Mouse (Mus musculus) CH12.LX (cell line): ENCODE results near the gene Fam124b. TPM values are rescaled to one million over a fixed set of nuclear protein-coding genes. Genes with fewer than 3 reads are reported as not detected.

Experiments
- DNase-seq: peaks from one replicate; pipeline ENCODE4 v3.0.0-alpha.2; 2013; ENCODE audit errors: extremely low read depth
- H3K27ac ChIP-seq: 2 replicates; pipeline ENCODE4 v1.5.1; 2012; ENCODE audit warnings: low read depth, mild to moderate bottlenecking, control low read depth, moderate library complexity; ENCODE audit not compliant: insufficient read depth
- H3K27me3 ChIP-seq: replicated peaks from 2 replicates; pipeline ENCODE3; 2012; ENCODE audit warnings: inconsistent platforms
- H3K36me3 ChIP-seq, 2 experiments: replicated peaks in 1 of 2; 2 replicates each; pipeline versions ENCODE3 to v1.6.1; 2012; ENCODE audit warnings: inconsistent platforms in 1 of 2, low read length in 1 of 2, mild to moderate bottlenecking in 1 of 2, mixed read lengths in 1 of 2, moderate library complexity in 1 of 2; ENCODE audit not compliant: control insufficient read depth in 1 of 2, insufficient read depth in 1 of 2
- H3K4me1 ChIP-seq, 2 experiments: 2 replicates each; pipeline ENCODE4 v1.6.1; 2012; ENCODE audit warnings: inconsistent platforms in 1 of 2, moderate library complexity in 1 of 2; ENCODE audit not compliant: insufficient read depth in 2 of 2, control insufficient read depth in 1 of 2
- H3K4me2 ChIP-seq: 2 replicates; pipeline ENCODE4 v1.6.1; 2012; ENCODE audit warnings: low read depth, mild to moderate bottlenecking, control low read depth; ENCODE audit not compliant: poor library complexity, insufficient read depth, severe bottlenecking
- H3K4me3 ChIP-seq, 3 experiments: fragments of 150-350 bp in 1 of 3; sonication (generic) in 1 of 3; replicated peaks in 1 of 3; 2 replicates each; pipeline versions ENCODE3 to v1.5.1; 2011 to 2012; ENCODE audit warnings: low read depth in 2 of 3, low read length in 2 of 3, mild to moderate bottlenecking in 2 of 3, moderate library complexity in 2 of 3, control low read depth in 1 of 3, improper control_type of control experiment in 1 of 3, inconsistent platforms in 1 of 3, mixed read lengths in 1 of 3; ENCODE audit not compliant: poor library complexity in 1 of 3
- H3K79me2 ChIP-seq: replicated peaks from 2 replicates; pipeline ENCODE4 v1.6.1; 2012; ENCODE audit warnings: mild to moderate bottlenecking, moderate library complexity; ENCODE audit not compliant: control insufficient read depth, poor library complexity, insufficient read depth, severe bottlenecking; ENCODE audit errors: extremely low read depth
- H3K9ac ChIP-seq: 2 replicates; pipeline ENCODE4 v1.6.1; 2012; ENCODE audit warnings: low read depth, mild to moderate bottlenecking, control low read depth, moderate library complexity; ENCODE audit not compliant: insufficient read depth
- H3K9me3 ChIP-seq: replicated peaks from 2 replicates; pipeline ENCODE3; 2012; ENCODE audit warnings: low read length, inconsistent platforms, mixed read lengths
- BHLHE40 ChIP-seq: IDR thresholded peaks from 2 replicates; pipeline ENCODE4 v1.6.1; 2011; ENCODE audit warnings: mild to moderate bottlenecking, low read depth, low read length, improper control_type of control experiment
- CTCF ChIP-seq, 2 experiments: IDR thresholded peaks in 1 of 2; conservative IDR thresholded peaks in 1 of 2; 2 replicates each; pipeline ENCODE4 v1.5.1; 2011 to 2012; ENCODE audit warnings: low read depth in 2 of 2, low read length in 2 of 2, improper control_type of control experiment in 1 of 2, inconsistent platforms in 1 of 2, mild to moderate bottlenecking in 1 of 2, moderate library complexity in 1 of 2
- E2F4 ChIP-seq: IDR thresholded peaks from 2 replicates; pipeline ENCODE4 v1.6.1; 2011; ENCODE audit warnings: low read depth, low read length, improper control_type of control experiment; ENCODE audit not compliant: insufficient replicate concordance
- EP300 ChIP-seq: IDR thresholded peaks from 2 replicates; pipeline ENCODE4 v1.6.1; 2011; ENCODE audit warnings: low read length, improper control_type of control experiment
- ETS1 ChIP-seq: conservative IDR thresholded peaks from 2 replicates; pipeline ENCODE4 v1.6.1; 2012; ENCODE audit warnings: low read depth, mild to moderate bottlenecking, inconsistent platforms, low read length, improper control_type of control experiment, moderate library complexity
- GABPA ChIP-seq: IDR thresholded peaks from 2 replicates; pipeline ENCODE4 v1.6.1; 2012; ENCODE audit warnings: low read depth, low read length, improper control_type of control experiment, inconsistent platforms; ENCODE audit not compliant: insufficient replicate concordance
- HCFC1 ChIP-seq: IDR thresholded peaks from 2 replicates; pipeline ENCODE4 v1.6.1; 2012; ENCODE audit warnings: low read depth, mild to moderate bottlenecking, inconsistent platforms, low read length, improper control_type of control experiment
- IRF4 ChIP-seq: IDR thresholded peaks from 2 replicates; pipeline ENCODE4 v1.6.1; 2014; ENCODE audit warnings: low read depth, mild to moderate bottlenecking, inconsistent platforms, low read length, improper control_type of control experiment
- JUN ChIP-seq: IDR thresholded peaks from 2 replicates; pipeline ENCODE4 v1.6.1; 2011; ENCODE audit warnings: low read depth, mild to moderate bottlenecking, low read length, improper control_type of control experiment, moderate library complexity; ENCODE audit not compliant: insufficient read depth
- JUND ChIP-seq: conservative IDR thresholded peaks from 2 replicates; pipeline ENCODE4 v1.6.1; 2011; ENCODE audit warnings: low read depth, low read length, improper control_type of control experiment
- KAT2A ChIP-seq: IDR thresholded peaks from 2 replicates; pipeline ENCODE4 v1.6.1; 2012; ENCODE audit warnings: low read length, improper control_type of control experiment, inconsistent platforms; ENCODE audit not compliant: insufficient replicate concordance
- MAX ChIP-seq: IDR thresholded peaks from 2 replicates; pipeline ENCODE4 v1.6.1; 2011; ENCODE audit warnings: low read length, improper control_type of control experiment
- MEF2A ChIP-seq: IDR thresholded peaks from 2 replicates; pipeline ENCODE4 v1.6.1; 2014; ENCODE audit warnings: low read depth, mild to moderate bottlenecking, inconsistent platforms, low read length, improper control_type of control experiment, borderline replicate concordance
- MXI1 ChIP-seq: IDR thresholded peaks from 2 replicates; pipeline ENCODE4 v1.6.1; 2011; ENCODE audit warnings: mild to moderate bottlenecking, low read depth, low read length, improper control_type of control experiment
- MYC ChIP-seq: IDR thresholded peaks from 2 replicates; pipeline ENCODE4 v1.6.1; 2011; ENCODE audit warnings: low read depth, mild to moderate bottlenecking, improper control_type of control experiment, low read length
- NRF1 ChIP-seq: IDR thresholded peaks from 2 replicates; pipeline ENCODE4 v1.6.1; 2014; ENCODE audit warnings: low read depth, mild to moderate bottlenecking, inconsistent platforms, low read length, improper control_type of control experiment, moderate library complexity
- PAX5 ChIP-seq: IDR thresholded peaks from 2 replicates; pipeline ENCODE4 v1.6.1; 2012; ENCODE audit warnings: low read length, inconsistent platforms, mixed read lengths
- RAD21 ChIP-seq: IDR thresholded peaks from 2 replicates; pipeline ENCODE4 v1.6.1; 2011; ENCODE audit warnings: low read depth, mild to moderate bottlenecking, low read length, improper control_type of control experiment, moderate library complexity
- SIN3A ChIP-seq: IDR thresholded peaks from 2 replicates; pipeline ENCODE4 v1.6.1; 2012; ENCODE audit warnings: low read length, improper control_type of control experiment, inconsistent platforms
- SMC3 ChIP-seq: IDR thresholded peaks from 2 replicates; pipeline ENCODE4 v1.6.1; 2011; ENCODE audit warnings: low read depth, low read length, improper control_type of control experiment
- USF1 ChIP-seq: IDR thresholded peaks from 2 replicates; pipeline ENCODE4 v1.6.1; 2014; ENCODE audit warnings: low read depth, mild to moderate bottlenecking, inconsistent platforms, low read length, improper control_type of control experiment
- dilution Hi-C: fragments of 300-500 bp; cut with MboI; formaldehyde crosslinking; loops from 2 replicates; pipeline ENCODE4 v1.14.3; 2020; ENCODE audit warnings: low sequenced_read_pairs; ENCODE audit not compliant: extremely low pct_unique_long_range_greater_than_20kb, extremely low pct_ligation_motif_present
- in situ Hi-C: fragments of 300-500 bp; cut with MboI; formaldehyde crosslinking; loops from 3 replicates; pipeline ENCODE4 v1.14.3; 2019; ENCODE audit warnings: low sequenced_read_pairs, low pct_ligation_motif_present, low pct_unique_long_range_greater_than_20kb, mixed read lengths
- polyA plus RNA-seq: library from polyadenylated mRNA; unstranded; fragments of >175 nt; gene quantifications from 2 replicates; pipeline ENCODE4 v1.2.1, GENCODE M21; 2012; ENCODE audit warnings: low read depth; ENCODE audit not compliant: insufficient read length
- total RNA-seq, 2 experiments: library from RNA; depleted of rRNA; stranded (reverse); fragments of 300-350 nt in 1 of 2; fragments of >200 nt in 1 of 2; gene quantifications; 2 replicates each; pipeline ENCODE4 v1.2.3; 2012 to 2014

The Fam124b gene
- total and polyA plus RNA-seq, 3 experiments = 1.7 to 4.9 (median 3.4) TPM

- H3K9ac ChIP-seq = no peak overlapping the region
- no peaks in the 10 kb centered on the region for H3K27me3 ChIP-seq
- H3K36me3 ChIP-seq = no peaks in the 10 kb centered on the region
- H3K4me2 ChIP-seq = no peak overlapping the region
- DNase-seq = peak; percentile 58
- no peak overlapping the region for H3K4me3 ChIP-seq
- peaks cover 6 to 9% of the 10 kb centered on the region in 2 experiments; a peak in 3 of 4 replicates for H3K4me1 ChIP-seq
- TF ChIP-seq NRF1 = no peak
- peak; percentile 25; the same call in 1 of the 2 replicates for TF ChIP-seq SMC3
- TF ChIP-seq KAT2A = no peak
- peak; percentile 22 to 54; a peak in 2 of 4 replicates for TF ChIP-seq CTCF (conservative IDR thresholded peaks at IDR 0.05 in 1 of 2, IDR thresholded peaks at IDR 0.05 in 1 of 2; ENCODE audit: low read depth in 2 of 2, low read length in 2 of 2)
- TF ChIP-seq RAD21 = peak; percentile 42
- no peak for TF ChIP-seq ETS1
- TF ChIP-seq GABPA = no peak
- H3K79me2 ChIP-seq = no peaks in the 10 kb centered on the region
- H3K27ac ChIP-seq = no peak overlapping the region
- dilution Hi-C loops = no loop called here
- no peaks in the 10 kb centered on the region for H3K9me3 ChIP-seq
- in situ Hi-C loops = loop anchor here (10.0 kb wide), 1 partner anchor 235 kb away; no protein-coding TSS in a partner anchor
Measured at GRCm38 (mm10) chr1:80180128-80180527, 38.1 kb downstream of the Fam124b start.

- no peaks in the 10 kb centered on the region for H3K79me2 ChIP-seq
- H3K9ac ChIP-seq = no peak overlapping the region
- no peaks in the 10 kb centered on the region for H3K9me3 ChIP-seq
- H3K36me3 ChIP-seq = no peaks in the 10 kb centered on the region
- dilution Hi-C loops (no loop called here), in situ Hi-C loops (loop anchor here (10.0 kb wide), 2 partner anchors 337 to 393 kb away; no protein-coding TSS in a partner anchor)
- peaks cover 6 to 9% of the 10 kb centered on the region in 2 experiments; a peak in 3 of 4 replicates for H3K4me1 ChIP-seq
- H3K4me2 ChIP-seq = no peak overlapping the region
- peak; percentile 13 for DNase-seq
- no peaks in the 10 kb centered on the region for H3K27me3 ChIP-seq
- no peak overlapping the region for H3K27ac ChIP-seq
- TF ChIP-seq MYC = peak; percentile 58
- TF ChIP-seq EP300 = peak; percentile 59; the same call in 1 of the 2 replicates
- peak; percentile 43; the same call in 1 of the 2 replicates for TF ChIP-seq MAX
- peak; percentile 60 for TF ChIP-seq JUN
- TF ChIP-seq SMC3 = peak; percentile 57
- TF ChIP-seq MEF2A = 0 out of 2 replicates have a peak, but pooled peaks have one; percentile 31
- TF ChIP-seq CTCF (conservative IDR thresholded peaks at IDR 0.05 in 1 of 2, IDR thresholded peaks at IDR 0.05 in 1 of 2; ENCODE audit: low read depth in 2 of 2, low read length in 2 of 2) = peak in 1 of 2 experiments; percentile 66; a peak in 2 of 4 replicates
- TF ChIP-seq BHLHE40 = peak; percentile 73
- peak; percentile 49; the same call in 1 of the 2 replicates for TF ChIP-seq SIN3A
- no peak for TF ChIP-seq HCFC1
- peak; percentile 78 for TF ChIP-seq JUND
- no peak for TF ChIP-seq PAX5
- no peak for TF ChIP-seq E2F4
- TF ChIP-seq IRF4 = no peak
- peak; percentile 69 for TF ChIP-seq RAD21
- TF ChIP-seq USF1 = no peak
- TF ChIP-seq MXI1 = peak; percentile 54; the same call in 1 of the 2 replicates
- H3K4me3 ChIP-seq = no peak overlapping the region
Measured at GRCm38 (mm10) chr1:80177651-80178382, 40.5 kb downstream of the Fam124b start.
